Mouse (Mus musculus): ENCODE measurements at regions not wholly inside any gene's neighbourhood (a gene's known extent, or its start where the extent isn't known, plus 50 kb on each side); places are given as distances from the start of the nearest gene placed in this dataset.

GRCm38 (mm10) chr10:126727840-126728239, 173.3 kb downstream of the Atp23 start:
- DNase-seq = no peak

- no peak for DNase-seq
These were observed 183.2 kb downstream of the Atp23 start for GRCm38 (mm10) chr10:126717961-126718360.

- no peak for DNase-seq
These were observed 189.4 kb downstream of the Atp23 start for GRCm38 (mm10) chr10:126711758-126712157.

- DNase-seq = no peak
These were observed 191.8 kb downstream of the Atp23 start for GRCm38 (mm10) chr10:126709219-126709917.

GRCm38 (mm10) chr10:126708730-126709129, 192.4 kb downstream of the Atp23 start:
- DNase-seq = no peak

- no peak for DNase-seq
These were observed 192.9 kb downstream of the Atp23 start for GRCm38 (mm10) chr10:126708215-126708614.

GRCm38 (mm10) chr10:126697086-126697485, 204.1 kb downstream of the Atp23 start:
- no peak for DNase-seq

- no peak for DNase-seq
These were observed 210.1 kb downstream of the Atp23 start for GRCm38 (mm10) chr10:126690914-126691673.

- no peak for DNase-seq
These were observed 220.6 kb downstream of the Atp23 start for GRCm38 (mm10) chr10:126680275-126681184.

- no peak for DNase-seq
These were observed 221.7 kb downstream of the Atp23 start for GRCm38 (mm10) chr10:126679224-126680120.

- no peak for DNase-seq
These were observed 227.7 kb downstream of the Atp23 start for GRCm38 (mm10) chr10:126673437-126673836.

- no peak for DNase-seq
These were observed 236.6 kb downstream of the Atp23 start for GRCm38 (mm10) chr10:126664408-126665083.

GRCm38 (mm10) chr10:126663461-126664013, 237.6 kb downstream of the Atp23 start:
- no peak for DNase-seq

GRCm38 (mm10) chr10:126662765-126663164, 238.4 kb downstream of the Atp23 start:
- DNase-seq = no peak

GRCm38 (mm10) chr10:126661095-126661615, 240.0 kb downstream of the Atp23 start:
- DNase-seq = no peak

- DNase-seq = no peak
These were observed 241.1 kb downstream of the Atp23 start for GRCm38 (mm10) chr10:126660024-126660423.

GRCm38 (mm10) chr10:126652693-126653092, 248.5 kb downstream of the Atp23 start:
- no peak for DNase-seq

- DNase-seq = no peak
These were observed 254.6 kb downstream of the Atp23 start for GRCm38 (mm10) chr10:126646587-126646986.

GRCm38 (mm10) chr10:126641792-126642289, 259.3 kb downstream of the Atp23 start:
- DNase-seq = no peak

- DNase-seq = no peak
These were observed 266.4 kb downstream of the Atp23 start for GRCm38 (mm10) chr10:126634731-126635130.

GRCm38 (mm10) chr10:126628057-126628456, 273.1 kb downstream of the Atp23 start:
- no peak for DNase-seq

Measured in spleen, adult 18-20 months (tissue).